Mouse (Mus musculus) CH12F3 (cell line): ENCODE measurements at regions not wholly inside any gene's neighbourhood (a gene's known extent, or its start where the extent isn't known, plus 50 kb on each side); places are given as distances from the start of the nearest gene placed in this dataset.

Source experiments
- in situ Hi-C: fragments of 300-500 bp; cut with MboI; formaldehyde crosslinking; loops from 2 replicates; pipeline ENCODE4 v1.14.3; 2020; ENCODE audit warnings: low sequenced_read_pairs

DNA sequence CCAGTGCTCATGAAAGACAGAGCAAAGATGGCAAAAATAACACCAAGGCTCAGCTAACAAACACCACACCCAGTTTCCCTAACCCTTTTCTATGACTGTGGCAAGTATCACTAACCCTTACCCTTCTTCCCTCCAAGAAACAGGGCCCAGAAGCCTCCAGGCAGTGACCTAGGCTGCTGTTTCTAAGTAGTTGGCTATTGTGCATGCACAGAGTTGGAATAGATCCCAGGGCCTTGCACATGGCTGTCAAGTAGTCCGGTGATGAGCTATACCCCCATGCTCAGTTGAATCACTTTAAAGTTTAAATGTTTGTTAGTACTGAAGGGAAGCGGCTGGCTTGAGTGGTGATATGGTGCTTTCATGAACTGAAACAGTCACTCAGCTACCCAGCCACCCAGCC is 53.9 kb upstream of the Arntl start:
- in situ Hi-C loops, result loop anchor here (5.0 kb wide), 1 partner anchor 99 kb away; no protein-coding TSS in a partner anchor

DNA sequence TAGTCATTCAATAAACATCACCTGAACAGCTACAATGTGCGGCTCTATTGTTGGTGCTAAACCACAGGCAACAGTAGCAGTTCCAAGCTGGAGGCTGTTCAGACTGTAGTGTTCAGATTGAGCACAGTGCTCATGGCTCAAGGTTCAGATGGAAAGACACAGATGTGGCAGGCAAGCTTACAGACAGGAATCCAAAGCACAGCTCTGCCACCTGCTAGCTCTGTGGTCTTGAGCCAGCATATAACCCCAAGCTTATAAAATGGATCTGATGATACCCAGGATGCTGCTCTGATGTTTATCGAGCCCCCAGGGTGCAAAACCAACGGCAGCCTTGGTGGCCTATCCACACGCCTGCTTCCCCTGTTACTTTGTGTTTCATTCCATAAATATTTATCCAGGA is 53.2 kb upstream of the Arntl start:
- in situ Hi-C loops, result loop anchor here (5.0 kb wide), 1 partner anchor 98 kb away; no protein-coding TSS in a partner anchor

DNA sequence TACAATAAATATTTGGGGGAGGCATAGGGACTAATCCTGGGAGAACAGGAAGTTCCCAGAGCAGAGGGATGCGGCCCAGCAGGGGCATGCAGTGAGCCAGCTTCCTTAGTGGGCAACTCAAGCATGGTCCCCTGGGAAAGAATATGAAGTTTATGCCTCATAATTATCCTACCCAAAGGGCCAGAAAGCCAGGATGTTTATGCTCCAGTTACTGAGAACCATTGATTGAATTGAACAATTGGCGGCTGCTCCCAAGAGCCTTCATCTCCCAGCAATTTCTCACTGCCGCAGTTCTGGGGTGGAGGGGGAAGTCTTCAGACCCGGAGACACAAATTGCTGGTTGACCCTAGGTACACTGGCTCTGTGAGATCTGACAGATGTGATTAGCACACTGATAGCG is 50.9 kb upstream of the Arntl start:
- in situ Hi-C loops, result no loop called here

DNA sequence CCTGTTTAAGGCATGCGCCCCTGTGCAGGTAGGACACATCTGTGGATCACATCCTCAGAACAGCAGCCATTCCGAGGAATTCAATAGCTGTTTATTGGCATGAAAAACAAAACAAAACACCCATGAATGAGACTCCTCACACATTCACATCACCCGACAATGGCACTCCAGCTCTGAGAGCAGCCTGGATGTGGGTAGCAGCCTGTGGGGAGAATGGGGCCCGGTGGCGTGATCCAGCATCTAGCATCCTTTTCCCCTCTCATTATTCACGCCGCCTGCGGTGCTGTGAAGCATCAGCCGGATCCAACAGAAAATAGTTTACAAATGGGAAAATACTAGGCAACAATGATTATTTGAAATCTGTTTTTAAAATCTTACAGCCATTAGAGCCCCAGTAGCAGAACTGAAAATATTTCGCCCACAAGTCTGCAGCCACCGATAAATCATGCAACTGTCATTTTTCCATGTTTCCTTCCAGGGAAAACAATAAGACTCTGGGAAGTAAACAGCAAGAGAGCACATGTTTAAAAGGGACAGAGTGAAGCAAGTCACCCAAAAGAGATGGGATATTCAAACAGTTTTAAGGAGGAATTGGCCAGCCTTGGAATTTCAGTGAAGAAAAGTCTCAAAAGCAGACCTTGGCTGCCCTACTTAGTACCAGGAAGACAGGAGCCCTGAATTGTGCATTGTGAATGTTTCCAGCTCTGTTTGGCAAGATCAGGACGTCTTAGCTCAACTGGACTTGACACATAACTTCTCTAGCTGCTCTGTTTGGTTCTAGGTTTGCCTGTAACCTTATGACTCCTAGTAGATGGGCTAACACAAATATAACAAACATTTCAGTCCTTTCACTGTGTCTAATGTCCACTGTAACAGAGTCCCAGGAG is 50.2 kb upstream of the Arntl start:
- in situ Hi-C loops, result no loop called here
